Mouse (Mus musculus): ENCODE data around the gene Sidt2. TPM values are rescaled to one million over a fixed set of nuclear protein-coding genes. Genes with fewer than 3 reads are reported as not detected.

The Sidt2 gene
- 100 to 1,000 TPM; 157 to 181 TPM for total RNA-seq (2023)

GRCm38 (mm10) chr9:45955107-45955963, at the start of gene Sidt2:
Gene Sidt2 (minus strand): TSS chr9:45955258.

DNA sequence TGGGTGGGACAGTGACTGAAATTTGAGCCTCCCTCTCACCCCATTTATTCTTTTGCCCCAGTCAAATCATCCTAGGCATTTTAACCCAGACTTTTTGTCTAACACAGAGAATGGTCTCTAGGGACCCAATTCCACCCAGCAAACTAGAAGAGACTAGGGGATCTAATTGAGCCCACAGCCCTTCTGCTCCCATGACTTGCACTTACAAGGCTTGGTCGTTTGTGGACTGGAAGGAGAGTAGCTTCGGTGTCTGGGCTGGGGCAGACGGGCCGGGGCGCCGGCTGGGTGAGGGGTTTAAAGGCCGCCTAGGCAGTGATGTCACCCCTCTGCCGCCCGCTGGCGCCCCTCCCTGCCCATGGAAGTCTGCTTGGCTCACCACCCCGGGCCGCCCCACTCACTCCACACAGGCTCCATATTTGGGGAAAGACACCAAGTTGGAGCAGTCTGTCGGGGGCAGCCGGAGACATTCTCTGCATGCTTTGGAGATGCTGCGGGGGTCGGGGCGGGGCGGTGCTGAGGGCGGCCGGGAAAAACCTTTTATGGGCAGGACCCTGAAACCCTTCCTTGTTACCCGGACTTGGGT, 19.3 kb downstream of the Sidt2 start, which contains the start of gene Tagln:
Gene Tagln (minus strand): TSS at position 431 of the 583 bp plus-strand sequence.

DNA sequence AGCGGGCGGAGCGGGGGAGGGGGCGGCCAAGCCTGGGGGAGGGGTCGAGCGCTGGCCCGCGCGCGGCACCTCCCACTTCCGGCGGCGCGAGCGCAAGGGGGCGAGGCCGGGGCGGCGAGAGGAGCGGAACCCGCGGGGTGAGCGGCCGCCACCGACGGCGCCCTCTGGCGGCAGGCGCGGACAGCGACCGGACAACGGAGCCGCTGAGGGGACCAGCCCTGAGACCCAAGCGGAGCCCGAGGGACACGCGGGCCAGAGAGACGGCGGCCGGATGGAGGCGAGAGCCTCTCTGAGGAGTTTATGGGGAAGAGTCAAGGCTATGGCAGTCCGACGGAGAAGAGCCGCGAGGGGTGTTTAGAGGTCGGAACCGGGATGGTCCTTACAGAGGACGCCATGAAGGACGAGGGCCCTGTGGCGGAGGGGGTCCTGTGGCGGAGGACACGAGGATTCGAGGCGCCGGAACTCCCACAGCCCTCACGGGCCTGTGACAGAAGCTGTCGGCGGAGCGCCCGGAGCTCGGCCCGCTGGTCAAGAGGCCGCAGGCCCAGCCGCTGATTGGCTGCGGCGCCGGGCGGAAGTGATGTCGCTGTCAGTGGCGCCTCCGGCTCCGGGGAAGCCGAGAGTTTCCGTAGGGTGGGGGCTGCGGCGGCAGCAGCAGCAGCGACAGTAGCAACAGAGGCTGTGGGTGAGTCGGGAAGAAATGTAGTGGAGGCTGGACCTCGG, 48.5 kb downstream of the Sidt2 start, which contains the start of the genes Pcsk7 and Rnf214:
Gene Pcsk7 (plus strand): TSS at position 143 of the 723 bp plus-strand sequence.
Gene Rnf214 (minus strand): TSS at position 557 of the 723 bp plus-strand sequence.

Other genes starting within 250 kb of the Sidt2 start
- gene Cep164, start 126.6 kb downstream of the Sidt2 start, total RNA-seq (2023) = 10 to 100 TPM; 15.2 to 16.7 TPM
- gene Bace1, start 116.7 kb downstream of the Sidt2 start, total RNA-seq (2023) = 1 to 10 TPM; 2.1 to 3.4 TPM
- 10 to 100 TPM; 43.6 to 50.4 TPM for gene Pcsk7, start 48.8 kb downstream of the Sidt2 start, total RNA-seq (2023)
- 10 to 100 TPM; 30.5 to 33.3 TPM for gene Rnf214, start 48.3 kb downstream of the Sidt2 start, total RNA-seq (2023)
- 1 to 10 TPM in 1 of 2 experiments, under 1 TPM in 1; 0.52 to 1.9 TPM for gene Tagln, start 19.2 kb downstream of the Sidt2 start, total RNA-seq (2023)
- 10 to 100 TPM; 46.2 to 49.3 TPM for gene Pafah1b2, start 57.4 kb upstream of the Sidt2 start, total RNA-seq (2023)
- gene Sik3, start 57.6 kb upstream of the Sidt2 start, total RNA-seq (2023) = 10 to 100 TPM; 52.0 to 52.6 TPM